Mouse (Mus musculus): ENCODE measurements at regions not wholly inside any gene's neighbourhood (a gene's known extent, or its start where the extent isn't known, plus 50 kb on each side); places are given as distances from the start of the nearest gene placed in this dataset.

DNA sequence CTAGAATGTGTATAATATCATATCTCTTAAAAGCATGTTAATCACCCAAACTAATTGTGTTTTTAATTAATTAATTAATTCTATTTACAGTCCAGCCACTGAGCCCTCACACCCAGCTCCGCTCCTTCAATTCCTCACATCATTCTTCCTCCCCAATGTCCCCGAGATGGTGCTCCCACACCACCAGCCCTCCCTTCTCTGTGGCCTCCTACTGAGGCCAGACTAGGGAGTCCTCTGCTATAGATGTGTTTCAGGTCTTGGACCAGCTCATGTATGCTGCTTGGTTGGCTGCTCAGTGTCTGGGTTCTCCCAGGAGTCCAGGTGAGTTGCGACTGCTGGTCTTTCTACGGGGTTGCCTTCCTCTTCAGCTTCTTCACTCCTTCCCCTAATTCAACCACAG is 353.1 kb upstream of the Klhl1 start:
- TF ChIP-seq POLR2A (IDR thresholded peaks at IDR 0.05; ENCODE audit: insufficient read length, low read depth) (no peak), MYOD1 (IDR thresholded peaks at IDR 0.05; ENCODE audit: control insufficient read depth in 1 of 3, insufficient read length in 2 of 3, low read depth in 2 of 3) (no peak), MYOG (IDR thresholded peaks at IDR 0.05; ENCODE audit: control insufficient read depth in 1 of 3, insufficient read depth in 1 of 3, insufficient read length in 2 of 3, low read depth in 2 of 3) (no peak), POLR2AphosphoS2 (IDR thresholded peaks at IDR 0.05; ENCODE audit: insufficient read length, low read depth) (no peak), SRF (IDR thresholded peaks at IDR 0.05; ENCODE audit: control insufficient read depth, insufficient read length, low read depth) (no peak), CEBPB (IDR thresholded peaks at IDR 0.05; ENCODE audit: insufficient read depth, poor library complexity, severe bottlenecking) (no peak), E2F4 (IDR thresholded peaks at IDR 0.05; ENCODE audit: insufficient read depth) (no peak)

All from myocyte (in vitro differentiated cells).